Mouse (Mus musculus) kidney, postnatal 0 days (tissue): ENCODE results near the gene Spag7. TPM values are rescaled to one million over a fixed set of nuclear protein-coding genes. Genes with fewer than 3 reads are reported as not detected.
A peak's percentile ranks its signal among the peaks of the same experiment; 100 is the strongest.

Experiments used
- ATAC-seq: fragments of 200-750 bp; cut with Nextera tagmentation; replicated peaks from 2 replicates; pipeline ENCODE4 v1.8.0; 2017; ENCODE audit warnings: low read depth, moderate number of reproducible peaks, moderate TSS enrichment, moderate library complexity; ENCODE audit not compliant: low FRiP score
- DNase-seq: peaks from one replicate; pipeline ENCODE4 v3.0.0-alpha.2; 2016; ENCODE audit warnings: low spot score
- H3K27ac ChIP-seq: fragments of 300-500 bp; sonication (generic); 2 replicates; pipeline ENCODE4 v1.5.1; 2014; ENCODE audit warnings: mild to moderate bottlenecking
- H3K27me3 ChIP-seq: fragments of 300-500 bp; sonication (generic); 2 replicates; pipeline ENCODE4 v1.6.1; 2014; ENCODE audit warnings: low read length, mixed read lengths; ENCODE audit not compliant: insufficient read depth
- H3K36me3 ChIP-seq: fragments of 300-500 bp; sonication (generic); 2 replicates; pipeline ENCODE4 v1.6.1; 2014; ENCODE audit warnings: low read length, mixed read lengths; ENCODE audit not compliant: insufficient read depth
- H3K4me1 ChIP-seq: fragments of 300-500 bp; sonication (generic); replicated peaks from 2 replicates; pipeline ENCODE4 v1.6.1; 2014; ENCODE audit warnings: antibody characterized with exemption, low read length, mixed read lengths; ENCODE audit not compliant: insufficient read depth
- H3K4me2 ChIP-seq: fragments of 300-500 bp; sonication (generic); 2 replicates; pipeline ENCODE4 v1.6.1; 2014; ENCODE audit warnings: mild to moderate bottlenecking, low read length, moderate library complexity, mixed read lengths
- H3K4me3 ChIP-seq: fragments of 300-500 bp; sonication (generic); replicated peaks from 2 replicates; pipeline ENCODE4 v1.5.1; 2014; ENCODE audit warnings: low read depth, low read length
- H3K9ac ChIP-seq: fragments of 300-500 bp; sonication (generic); 2 replicates; pipeline ENCODE4 v1.6.1; 2014; ENCODE audit warnings: low read depth, low read length
- H3K9me3 ChIP-seq: fragments of 300-500 bp; sonication (generic); replicated peaks from 2 replicates; pipeline ENCODE4 v1.6.1; 2016; ENCODE audit warnings: low read length, inconsistent platforms, mixed read lengths
- CTCF ChIP-seq: IDR thresholded peaks from 2 replicates; pipeline ENCODE4 v1.5.1; 2016; ENCODE audit warnings: antibody characterized with exemption, low read depth, mild to moderate bottlenecking, moderate library complexity
- WGBS: fragments of 180-500 bp; shearing (Covaris S2); extraction: QIAGEN DNeasy Blood & Tissue Kit; methylation state at CpG from one replicate; pipeline ENCODE4 v1.1.7; 2014; 5-methylcytosine and 5-hydroxymethylcytosine counted together
- polyA plus RNA-seq: library from polyadenylated mRNA; unstranded; fragments of >200 nt; fragmentation: Nextera tagmentation; extraction: Ambion mirVana; gene quantifications from 2 replicates; pipeline ENCODE4 v1.2.1, GENCODE M21; 2015

The Spag7 gene
- polyA plus RNA-seq, 1 experiment from 2014 or later: 91.5 TPM

- no peaks in the 10 kb centered on the region for H3K27me3 ChIP-seq
- DNase-seq (no peak), ATAC-seq (no peak)
- H3K4me2 ChIP-seq: no peak overlapping the region
- 100% methylated on average over 1 of the region's 1 CpGs for WGBS
- no peak for TF ChIP-seq CTCF
- H3K27ac ChIP-seq: no peak overlapping the region
- H3K9me3 ChIP-seq: no peaks in the 10 kb centered on the region
- no peaks in the 10 kb centered on the region; the same call in 1 of the 2 replicates for H3K4me1 ChIP-seq
- no peak overlapping the region for H3K4me3 ChIP-seq
- no peaks in the 10 kb centered on the region for H3K36me3 ChIP-seq
- no peak overlapping the region for H3K9ac ChIP-seq
These were observed 31.5 kb downstream of the Spag7 start for GRCm38 (mm10) chr11:70637764-70638163.

GRCm38 (mm10) chr11:70635601-70636000 lies 33.6 kb downstream of the Spag7 start:
- H3K9ac ChIP-seq: no peak overlapping the region
- no peaks in the 10 kb centered on the region; the same call in 1 of the 2 replicates for H3K4me1 ChIP-seq
- no peaks in the 10 kb centered on the region for H3K27me3 ChIP-seq
- no peaks in the 10 kb centered on the region for H3K36me3 ChIP-seq
- WGBS: 74% methylated on average over 4 of the region's 4 CpGs
- no peak overlapping the region for H3K27ac ChIP-seq
- no peak for TF ChIP-seq CTCF
- no peak overlapping the region for H3K4me3 ChIP-seq
- DNase-seq: no peak
- ATAC-seq: no peak
- H3K4me2 ChIP-seq: no peak overlapping the region
- H3K9me3 ChIP-seq: no peaks in the 10 kb centered on the region

- no peak overlapping the region for H3K4me2 ChIP-seq
- no peaks in the 10 kb centered on the region for H3K27me3 ChIP-seq
- H3K4me3 ChIP-seq: no peak overlapping the region
- H3K9ac ChIP-seq: no peak overlapping the region
- WGBS: 63% methylated on average over 7 of the region's 7 CpGs
- peak overlapping the region; percentile 56 for H3K27ac ChIP-seq
- DNase-seq (no peak), ATAC-seq (no peak)
- no peaks in the 10 kb centered on the region for H3K9me3 ChIP-seq
- H3K36me3 ChIP-seq: no peaks in the 10 kb centered on the region
- no peaks in the 10 kb centered on the region for H3K4me1 ChIP-seq
- no peak for TF ChIP-seq CTCF
These were observed 39.1 kb downstream of the Spag7 start for GRCm38 (mm10) chr11:70630129-70630528.

- ATAC-seq (no peak), DNase-seq (peak; percentile 52)
- Histone ChIP-seq H3K9me3 (no peaks in the 10 kb centered on the region), H3K36me3 (no peaks in the 10 kb centered on the region), H3K4me3 (no peak overlapping the region), H3K9ac (no peak overlapping the region), H3K27me3 (no peaks in the 10 kb centered on the region), H3K4me2 (no peak overlapping the region), H3K27ac (no peak overlapping the region), H3K4me1 (no peaks in the 10 kb centered on the region)
- 43% methylated on average over 5 of the region's 5 CpGs for WGBS
- peak; percentile 63 for TF ChIP-seq CTCF
These were observed 39.7 kb downstream of the Spag7 start for GRCm38 (mm10) chr11:70629557-70629956.

- H3K4me1 ChIP-seq: no peaks in the 10 kb centered on the region
- H3K4me2 ChIP-seq: no peak overlapping the region
- no peaks in the 10 kb centered on the region for H3K27me3 ChIP-seq
- no peak for ATAC-seq
- H3K27ac ChIP-seq: no peak overlapping the region
- no peak overlapping the region for H3K9ac ChIP-seq
- H3K9me3 ChIP-seq: no peaks in the 10 kb centered on the region
- no peak overlapping the region for H3K4me3 ChIP-seq
- WGBS: 49% methylated on average over 2 of the region's 2 CpGs
- no peak for DNase-seq
- TF ChIP-seq CTCF: no peak
- no peaks in the 10 kb centered on the region for H3K36me3 ChIP-seq
These were observed 40.8 kb downstream of the Spag7 start for GRCm38 (mm10) chr11:70628431-70628830.

GRCm38 (mm10) chr11:70626877-70627276 lies 42.3 kb downstream of the Spag7 start:
- ATAC-seq (0 out of 2 replicates have a peak, but pooled peaks have one; percentile 42), DNase-seq (no peak)
- Histone ChIP-seq H3K4me3 (no peak overlapping the region), H3K27me3 (no peaks in the 10 kb centered on the region), H3K4me1 (no peaks in the 10 kb centered on the region), H3K9ac (no peak overlapping the region), H3K27ac (peak overlapping the region; percentile 8; the same call in 1 of the 2 replicates), H3K4me2 (no peak overlapping the region), H3K36me3 (no peaks in the 10 kb centered on the region), H3K9me3 (no peaks in the 10 kb centered on the region)
- 36% methylated on average over 4 of the region's 4 CpGs for WGBS
- TF ChIP-seq CTCF: no peak

GRCm38 (mm10) chr11:70625473-70625872 lies 43.7 kb downstream of the Spag7 start:
- Histone ChIP-seq H3K9ac (no peak overlapping the region), H3K4me3 (no peak overlapping the region), H3K27ac (no peak overlapping the region), H3K36me3 (no peaks in the 10 kb centered on the region), H3K27me3 (no peaks in the 10 kb centered on the region), H3K4me2 (no peak overlapping the region), H3K9me3 (no peaks in the 10 kb centered on the region), H3K4me1 (no peaks in the 10 kb centered on the region)
- DNase-seq: peak; percentile 66
- 42% methylated on average over 4 of the region's 4 CpGs for WGBS
- ATAC-seq: no peak
- TF ChIP-seq CTCF: peak; percentile 84
